Comparison of ENCODE assay signal across 8 mouse cellular contexts in genomic region chr2:119814376-119814933, GRCm38 (mm10). TPM values are rescaled to one million over a fixed set of nuclear protein-coding genes. Genes with fewer than 3 reads are reported as not detected.
DNase-seq lines count a peak whose midpoint lies in the region; ATAC-seq and TF ChIP-seq lines count a peak whose summit lies in the region.

No protein-coding gene starts in this region.

- no peak for TF ChIP-seq POLR2A in cerebellum, adult 2 months (IDR thresholded peaks at IDR 0.05; ENCODE audit: borderline replicate concordance, insufficient read depth, low read length)

- H3K4me2 ChIP-seq in lung, embryonic 15.5 days, result no peak overlapping the region

- DNase-seq in cerebellum, adult 2 months, result peak; percentile 59 to 65
- DNase-seq in cerebellum, adult 8-10 months, result no peak
- no peak for DNase-seq in lung, adult 18-20 months
- peak; percentile 82 for DNase-seq in layer of hippocampus, adult 9-11 months
- DNase-seq in right cerebral cortex, postnatal 4 days, result peak; percentile 68
- DNase-seq in adipocyte (ENCODE audit: low spot score), result no peak
- no peak for DNase-seq in embryo, embryonic 11 days

- H3K9me3 ChIP-seq in lung, embryonic 15.5 days, result no peaks in the 10 kb centered on the region

- no peak overlapping the region for H3K9ac ChIP-seq in lung, embryonic 15.5 days

- no peak for TF ChIP-seq CTCF in cerebellum, adult 2 months (IDR thresholded peaks at IDR 0.05; ENCODE audit: borderline replicate concordance, insufficient read depth, low read depth, low read length)

- no peaks in the 10 kb centered on the region for H3K27me3 ChIP-seq in cerebellum, adult 2 months (ENCODE audit: control insufficient read depth, insufficient read depth, low read length)
- no peaks in the 10 kb centered on the region for H3K27me3 ChIP-seq in lung, embryonic 15.5 days

- 8% methylated on average over 7 of the region's 7 CpGs for WGBS in cerebellum, adult 2 months
- 48% methylated on average over 7 of the region's 7 CpGs for WGBS in lung, embryonic 15.5 days

- H3K4me1 ChIP-seq in cerebellum, adult 2 months (ENCODE audit: control insufficient read depth, insufficient read depth, low read length), result peaks cover 55% of the 10 kb centered on the region
- peaks cover 5% of the 10 kb centered on the region; the same call in 1 of the 2 replicates for H3K4me1 ChIP-seq in lung, embryonic 15.5 days

- H3K36me3 ChIP-seq in lung, embryonic 15.5 days, result peaks cover 17% of the 10 kb centered on the region; the same call in 1 of the 2 replicates

- no peak overlapping the region for H3K4me3 ChIP-seq in cerebellum, adult 2 months (replicated peaks; ENCODE audit: insufficient read depth, low read depth, low read length)
- no peak overlapping the region for H3K4me3 ChIP-seq in lung, embryonic 15.5 days

- peak overlapping the region; percentile 43; the same call in 1 of the 2 replicates for H3K27ac ChIP-seq in cerebellum, adult 2 months (ENCODE audit: insufficient read depth, low read length)
- H3K27ac ChIP-seq in lung, embryonic 15.5 days, result no peak overlapping the region

- ATAC-seq in lung, embryonic 15.5 days (ENCODE audit: borderline replicate concordance, extremely low read depth, low FRiP score, low TSS enrichment), result peak; percentile 60; the same call in 1 of the 2 replicates

RNA-seq across cellular contexts. Expression of gene Tyro3, which starts 16.9 kb away (rescaled TPM):
- polyA plus RNA-seq in cerebellum, adult 2 months (2012; rRNA removed), result 150 and 154 TPM in 2 replicates
- 21.4 and 21.6 TPM in 2 replicates for polyA plus RNA-seq in lung, embryonic 15.5 days (2015; fragmentation: Nextera tagmentation; extraction: Ambion mirVana)

RNA-seq across cellular contexts. Expression of gene Rpap1, which starts 27.1 kb away (rescaled TPM):
- 15.9 and 17.5 TPM in 2 replicates for polyA plus RNA-seq in cerebellum, adult 2 months (2012; rRNA removed)
- polyA plus RNA-seq in lung, embryonic 15.5 days (2015; fragmentation: Nextera tagmentation; extraction: Ambion mirVana), result 30.4 and 31.7 TPM in 2 replicates

RNA-seq across cellular contexts. Expression of gene Ltk, which starts 54.2 kb away (rescaled TPM):
- polyA plus RNA-seq in cerebellum, adult 2 months (2012; rRNA removed), result 16.5 and 19.1 TPM in 2 replicates
- 1.3 and 1.4 TPM in 2 replicates for polyA plus RNA-seq in lung, embryonic 15.5 days (2015; fragmentation: Nextera tagmentation; extraction: Ambion mirVana)

Comparison
In these comparisons a context has a peak if more than half of its experiments do, and no peak if none do; other contexts are left out.
1. DNase-seq: peak in cerebellum, adult 2 months (2 of 2), layer of hippocampus, adult 9-11 months (single experiment) and right cerebral cortex, postnatal 4 days (single experiment); none in cerebellum, adult 8-10 months (single experiment), lung, adult 18-20 months (0 of 2), adipocyte (single experiment) and embryo, embryonic 11 days (single experiment).